Mouse (Mus musculus): Measurements from ENCODE around the gene Adarb2.
A peak's percentile ranks its signal among the peaks of the same experiment; 100 is the strongest.

The Adarb2 gene

GRCm38 (mm10) chr13:8369868-8370387 lies 167.3 kb downstream of the Adarb2 start:
- DNase-seq (ENCODE audit: low spot score): no peak

- no peak for DNase-seq (ENCODE audit: low spot score)
These were observed 185.9 kb downstream of the Adarb2 start for GRCm38 (mm10) chr13:8388541-8388940.

- DNase-seq (ENCODE audit: low spot score): no peak
These were observed 197.8 kb downstream of the Adarb2 start for GRCm38 (mm10) chr13:8400265-8401041.

- DNase-seq (ENCODE audit: low spot score): no peak
These were observed 199.7 kb downstream of the Adarb2 start for GRCm38 (mm10) chr13:8402324-8402873.

GRCm38 (mm10) chr13:8406020-8406419 lies 203.4 kb downstream of the Adarb2 start:
- peak; percentile 23 for DNase-seq (ENCODE audit: low spot score)

GRCm38 (mm10) chr13:8410353-8411318 lies 208.0 kb downstream of the Adarb2 start:
- no peak for DNase-seq (ENCODE audit: low spot score)

- DNase-seq (ENCODE audit: low spot score): no peak
These were observed 221.5 kb downstream of the Adarb2 start for GRCm38 (mm10) chr13:8424019-8424719.

GRCm38 (mm10) chr13:8439188-8439835 lies 236.6 kb downstream of the Adarb2 start:
- no peak for DNase-seq (ENCODE audit: low spot score)

- DNase-seq (ENCODE audit: low spot score): no peak
These were observed 242.7 kb downstream of the Adarb2 start for GRCm38 (mm10) chr13:8445415-8445814.

- no peak for DNase-seq (ENCODE audit: low spot score)
These were observed 245.7 kb downstream of the Adarb2 start for GRCm38 (mm10) chr13:8448192-8448879.

GRCm38 (mm10) chr13:8451581-8451980 lies 248.9 kb downstream of the Adarb2 start:
- DNase-seq (ENCODE audit: low spot score): peak; percentile 42

- DNase-seq (ENCODE audit: low spot score): no peak
These were observed 254.2 kb downstream of the Adarb2 start for GRCm38 (mm10) chr13:8456886-8457285.

- DNase-seq (ENCODE audit: low spot score): no peak
These were observed 255.2 kb downstream of the Adarb2 start for GRCm38 (mm10) chr13:8457831-8458230.

- DNase-seq (ENCODE audit: low spot score): no peak
These were observed 265.1 kb downstream of the Adarb2 start for GRCm38 (mm10) chr13:8467591-8468366.

GRCm38 (mm10) chr13:8476237-8476636 lies 273.6 kb downstream of the Adarb2 start:
- DNase-seq (ENCODE audit: low spot score): no peak

- DNase-seq (ENCODE audit: low spot score): no peak
These were observed 276.1 kb downstream of the Adarb2 start for GRCm38 (mm10) chr13:8478731-8479130.

- DNase-seq (ENCODE audit: low spot score): no peak
These were observed 277.3 kb downstream of the Adarb2 start for GRCm38 (mm10) chr13:8479970-8480369.

- no peak for DNase-seq (ENCODE audit: low spot score)
These were observed 278.7 kb downstream of the Adarb2 start for GRCm38 (mm10) chr13:8481347-8481746.

- no peak for DNase-seq (ENCODE audit: low spot score)
These were observed 282.1 kb downstream of the Adarb2 start for GRCm38 (mm10) chr13:8484592-8485272.
